Mouse (Mus musculus) embryo, embryonic 11 days (tissue): ENCODE results near the gene Orc6.

Source experiments
- DNase-seq: peaks from one replicate; pipeline ENCODE4 v3.0.0-alpha.2; 2015

Orc6 gene

DNA sequence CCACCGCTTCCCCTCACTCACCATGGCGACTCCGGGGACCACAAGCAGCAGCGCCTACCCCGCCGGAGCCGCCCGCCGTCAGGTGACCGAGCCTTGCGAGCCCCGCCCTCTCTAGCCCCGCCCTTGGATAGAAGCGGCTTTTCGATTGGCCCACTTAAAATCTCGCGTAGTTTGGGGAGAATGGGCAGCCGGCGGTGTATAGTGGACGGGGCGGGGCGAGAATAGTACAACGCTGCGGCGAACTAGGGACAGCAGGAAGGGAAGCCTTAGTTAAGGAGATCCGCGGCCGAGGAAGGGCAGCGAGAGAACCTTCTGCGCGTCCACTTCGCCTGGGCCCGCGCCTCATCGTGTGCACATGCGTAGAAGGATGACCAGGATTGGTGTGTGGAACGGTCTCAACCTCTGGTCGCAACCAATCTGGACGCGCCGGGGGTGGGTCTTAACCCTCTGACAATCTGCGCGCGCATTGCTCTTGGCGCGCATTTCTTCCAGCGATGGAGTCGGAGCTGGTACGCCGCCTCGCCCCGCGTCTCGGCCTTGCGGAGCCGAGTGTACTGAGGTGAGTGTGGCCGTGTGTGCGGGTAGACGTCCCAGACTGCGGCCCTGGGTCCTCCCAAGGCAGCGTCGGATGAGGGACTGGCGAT is at the start of gene Orc6, which contains the start of gene Vps35:
Orc6 (plus strand) TSS at position 199 of the 644 bp plus-strand sequence.
Vps35 (minus strand) TSS at position 369 of the 644 bp plus-strand sequence.
- peak; percentile 99 for DNase-seq

DNA sequence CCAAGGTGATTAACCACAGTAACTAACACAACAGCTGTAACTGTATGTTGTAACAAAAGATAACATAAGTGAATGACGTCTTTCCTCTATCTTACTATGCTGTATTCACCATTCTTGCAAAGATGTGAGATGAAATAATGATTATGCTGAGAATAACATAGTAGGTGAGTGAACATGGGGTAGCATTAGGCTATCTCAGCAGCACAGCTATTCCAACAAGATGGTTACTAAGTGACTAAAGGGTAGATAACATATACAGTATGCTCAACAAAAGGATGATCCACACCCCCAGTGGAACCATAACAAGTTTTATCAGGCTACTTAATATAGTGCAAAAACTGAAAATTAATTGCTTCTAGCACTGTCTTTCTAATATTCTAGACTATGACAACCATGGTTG is 12.6 kb upstream of the Orc6 start:
- DNase-seq: no peak

DNA sequence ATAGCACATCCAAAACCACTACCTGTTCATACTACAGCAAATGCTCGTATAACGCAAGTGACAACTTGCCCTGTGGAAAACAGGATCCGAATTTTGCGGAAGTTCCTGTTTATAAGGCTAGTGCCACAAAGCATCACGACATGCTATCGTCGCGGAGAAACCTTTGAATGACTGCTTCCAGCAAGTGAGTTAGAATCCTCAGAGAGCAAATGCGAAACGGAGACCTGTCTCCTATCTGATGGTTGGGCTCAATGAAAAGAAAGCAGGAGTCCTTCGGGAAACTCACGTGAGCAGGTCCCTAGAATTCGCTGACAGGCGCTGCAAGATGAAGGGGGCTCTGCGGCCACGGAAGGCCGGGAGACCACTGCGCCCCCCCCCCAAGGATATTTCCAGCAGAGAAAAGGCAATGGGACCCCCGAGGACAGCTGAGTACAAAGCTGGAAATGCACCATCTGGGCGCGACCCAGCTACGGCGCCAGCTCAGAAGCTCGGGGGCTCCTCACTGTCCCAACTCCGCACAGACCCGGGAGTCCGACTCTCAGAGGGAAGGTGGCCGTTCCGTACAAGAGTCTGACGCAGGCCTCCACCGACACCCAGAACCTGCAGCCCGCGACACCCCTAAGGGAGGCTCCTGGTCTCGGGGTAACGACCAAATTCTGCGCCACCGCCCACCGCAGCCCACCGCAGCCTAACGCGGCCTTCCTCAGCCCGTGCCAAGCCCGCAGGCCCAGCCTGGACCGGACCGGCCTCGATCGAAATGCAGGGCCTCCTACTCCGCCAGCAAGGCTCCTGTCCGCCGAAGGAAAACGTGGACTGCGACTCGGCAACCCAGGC is 615 bp upstream of the Orc6 start:
- DNase-seq: peak; percentile 32

DNA sequence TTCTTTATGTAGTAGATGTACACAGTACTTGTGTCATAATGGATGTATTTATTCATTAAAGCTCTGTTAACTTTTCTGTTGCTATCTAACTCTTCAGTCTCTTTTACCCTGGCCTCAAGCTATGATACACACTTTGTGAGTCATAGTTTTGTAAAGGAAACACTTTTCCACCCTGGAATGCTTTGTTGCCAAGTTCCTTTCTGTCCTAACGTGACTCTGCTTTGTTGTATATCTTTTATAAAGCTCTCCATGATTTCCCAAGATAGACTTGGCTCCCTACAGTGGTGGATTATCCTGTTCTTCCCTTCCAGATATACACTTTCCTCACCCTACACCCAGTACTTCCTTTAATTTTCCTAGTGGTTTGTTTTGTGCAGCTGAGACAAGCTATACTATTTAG is 2.5 kb downstream of the Orc6 start:
- DNase-seq: no peak

DNA sequence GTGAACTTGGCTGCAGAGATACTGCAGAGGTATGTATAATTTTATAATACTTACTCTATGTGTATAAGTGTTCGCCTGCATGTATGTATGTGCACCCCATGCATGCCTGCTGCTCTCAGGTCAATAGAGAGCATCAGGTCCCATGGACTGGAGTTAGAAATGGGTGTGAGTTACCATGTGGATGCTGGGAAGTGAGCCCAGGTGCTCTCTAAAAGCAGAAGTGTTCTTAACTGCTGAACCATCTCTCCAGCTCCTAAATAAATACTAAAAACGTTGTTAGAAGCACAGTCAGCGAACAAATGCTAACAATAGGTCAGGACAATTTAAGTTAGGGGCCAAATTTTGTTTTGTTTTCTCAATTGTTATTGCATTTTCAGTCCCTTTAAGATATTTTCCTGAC is 3.5 kb downstream of the Orc6 start:
- no peak for DNase-seq

DNA sequence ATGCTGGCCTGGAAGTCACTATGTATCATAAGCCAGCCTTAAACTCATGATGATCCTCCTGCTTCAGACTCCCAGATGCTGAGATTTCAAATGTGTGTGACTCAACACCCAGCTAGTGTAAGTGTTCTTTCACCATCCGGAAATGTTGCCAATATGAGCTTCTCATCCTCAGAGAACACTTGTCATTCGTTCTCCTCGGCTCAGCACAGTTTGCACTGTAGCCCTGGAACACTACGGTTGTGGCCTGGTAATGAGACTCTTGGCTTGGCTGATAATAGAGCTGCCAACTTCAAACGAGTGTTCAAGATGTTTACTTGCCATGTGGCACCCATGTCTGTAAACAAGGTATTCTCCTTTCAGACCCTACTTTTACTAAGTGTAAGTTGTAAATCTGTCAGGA is 4.1 kb downstream of the Orc6 start:
- DNase-seq: no peak

DNA sequence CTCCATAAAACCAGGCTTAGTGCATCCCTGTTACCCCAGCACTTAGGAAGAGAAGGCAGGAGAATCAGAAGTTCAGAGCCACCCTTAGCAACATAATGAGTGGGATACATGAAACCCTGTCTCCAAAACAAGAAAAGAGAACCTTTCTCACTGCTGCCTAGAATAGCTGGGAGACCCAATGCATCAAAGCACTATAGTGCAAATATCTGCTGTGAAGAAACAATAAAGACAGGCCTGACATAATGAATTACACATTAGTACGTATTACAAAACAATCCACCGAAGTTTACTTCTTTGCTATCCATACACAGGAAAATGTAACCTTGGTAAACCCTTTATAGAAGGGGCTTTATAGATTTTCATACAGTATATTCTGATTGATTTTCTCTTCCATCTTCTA is 9.1 kb downstream of the Orc6 start:
- no peak for DNase-seq

DNA sequence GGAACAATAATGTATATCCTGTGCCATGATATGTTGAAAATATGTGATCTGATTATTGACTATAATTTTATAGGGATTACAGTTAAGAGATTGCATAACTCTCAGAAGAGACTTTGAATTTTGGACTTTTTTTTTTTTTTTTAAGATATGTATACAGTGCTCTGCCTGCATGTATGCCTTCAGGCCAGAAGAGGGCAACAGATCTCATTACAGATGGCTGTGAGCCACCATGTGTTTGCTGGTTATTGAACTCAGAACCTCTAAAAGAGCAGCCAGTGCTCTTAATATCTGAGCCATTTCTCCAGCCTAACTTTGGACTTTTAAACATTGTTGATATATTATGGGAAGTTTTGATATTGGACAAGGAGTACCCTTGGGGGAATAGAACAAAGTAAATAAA is 12.3 kb downstream of the Orc6 start:
- DNase-seq: peak; percentile 55

DNA sequence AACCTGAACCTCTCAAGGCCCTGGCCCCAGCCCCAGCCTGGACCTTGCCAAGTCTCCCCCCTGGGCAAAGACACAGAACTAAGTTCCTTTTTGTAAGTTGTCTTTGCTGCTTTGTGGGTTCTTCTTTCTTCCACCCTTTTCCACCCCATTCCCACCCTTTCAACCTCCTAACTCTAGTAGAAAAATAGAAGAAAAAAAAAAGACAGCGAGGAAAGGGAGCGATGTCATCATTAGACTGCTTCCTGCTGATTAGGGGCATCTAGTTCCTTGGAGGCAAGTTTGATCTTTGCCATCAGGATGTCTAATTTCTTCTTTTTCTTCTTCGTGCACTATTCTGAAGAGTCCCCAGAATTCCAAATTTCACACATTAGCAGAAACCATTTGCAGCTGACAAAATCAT is 13.6 kb downstream of the Orc6 start:
- no peak for DNase-seq

DNA sequence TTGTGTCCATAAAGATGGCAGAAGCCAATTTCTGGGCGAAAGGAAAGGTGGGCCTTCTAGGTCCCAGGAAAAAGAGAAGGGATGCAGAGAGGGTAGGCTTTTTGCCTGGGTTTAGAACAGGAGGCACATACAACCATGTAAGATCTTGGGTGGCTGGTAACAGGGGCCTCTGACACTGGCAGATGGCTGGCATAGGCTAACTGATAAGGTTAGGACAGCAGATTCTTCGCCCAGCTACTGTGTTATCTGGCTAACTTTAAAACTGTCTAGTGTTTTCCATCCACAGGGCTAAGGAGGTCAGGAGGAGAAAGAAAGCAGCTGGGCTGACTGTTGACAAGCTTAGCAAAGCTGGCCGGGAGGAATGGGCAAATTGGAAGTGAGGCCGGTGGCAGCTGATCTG is 19.1 kb downstream of the Orc6 start:
- no peak for DNase-seq

DNA sequence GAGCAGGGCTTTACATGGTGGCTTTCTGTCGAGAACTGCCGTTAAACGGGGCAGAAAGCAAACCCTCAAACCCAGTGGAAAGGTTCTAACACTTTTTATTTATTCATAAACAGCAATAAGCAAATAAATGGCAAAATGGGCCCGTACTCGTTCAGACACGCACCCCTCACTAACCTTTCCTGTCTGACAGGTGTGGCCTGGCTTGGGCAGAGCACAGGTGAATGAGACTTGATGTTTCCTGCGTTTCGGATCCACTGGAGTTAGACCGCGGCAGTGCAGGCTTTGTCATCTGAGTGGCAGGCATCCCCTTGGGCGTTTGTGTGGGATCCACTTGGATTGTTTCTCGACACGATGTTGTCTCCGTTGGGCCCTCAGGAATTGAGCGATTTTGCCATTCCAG is 22.5 kb downstream of the Orc6 start:
- DNase-seq: no peak

DNA sequence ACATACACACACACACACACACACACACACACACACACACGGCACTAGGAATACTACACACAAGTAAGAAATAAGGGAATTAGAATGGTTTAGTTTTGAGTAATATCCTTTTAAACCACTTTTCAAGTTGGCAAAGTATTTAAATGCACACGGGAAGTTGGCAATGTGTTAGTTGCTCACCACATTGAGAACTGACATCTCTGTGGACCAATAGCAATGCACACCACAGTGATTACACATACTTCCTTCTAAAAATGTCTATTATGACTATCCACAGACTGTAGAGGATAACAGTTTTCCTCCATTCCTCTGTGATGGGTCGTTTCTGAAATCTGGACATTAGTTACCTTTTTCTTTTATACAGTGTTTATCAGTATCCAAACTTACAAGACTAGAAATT is 23.7 kb downstream of the Orc6 start:
- no peak for DNase-seq

DNA sequence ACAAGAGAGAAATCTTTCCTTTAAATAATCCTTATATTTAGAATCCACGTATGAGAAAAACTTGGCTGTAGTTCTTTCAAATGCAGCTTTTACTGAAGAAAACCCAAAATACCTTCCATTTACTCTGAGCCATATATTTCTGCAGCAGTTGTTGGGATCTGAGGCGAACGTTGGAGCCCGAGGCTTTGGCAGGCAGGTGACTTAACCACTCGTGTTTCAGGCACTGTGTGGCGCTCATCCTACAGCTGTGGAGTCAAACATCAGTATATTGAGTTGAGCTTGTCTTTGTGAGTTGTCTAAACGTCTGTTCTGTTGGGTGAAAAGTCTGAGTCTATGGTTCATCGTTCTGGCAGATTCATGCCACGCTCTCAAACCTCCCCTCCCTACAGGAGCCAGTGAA is 27.6 kb downstream of the Orc6 start:
- no peak for DNase-seq

DNA sequence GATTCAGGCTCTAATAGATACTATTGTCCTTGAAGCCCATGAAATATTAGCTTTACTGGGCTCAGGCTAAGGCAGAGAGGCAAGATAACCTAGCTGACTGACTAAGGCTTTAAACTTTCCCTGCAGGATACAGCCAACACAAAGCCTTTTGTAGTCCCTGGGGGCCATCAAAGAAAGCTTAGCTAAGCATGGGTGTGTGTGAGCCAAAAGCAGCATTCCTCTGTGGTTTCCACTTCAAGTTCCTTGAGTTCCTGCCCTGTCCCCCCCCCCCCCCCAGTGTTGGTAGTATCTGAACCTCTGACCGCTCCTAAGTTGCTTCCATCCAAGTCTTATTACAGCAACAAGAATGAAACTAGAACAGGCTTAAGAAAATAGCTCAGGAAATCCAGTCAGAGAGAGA is 30.1 kb downstream of the Orc6 start:
- no peak for DNase-seq

DNA sequence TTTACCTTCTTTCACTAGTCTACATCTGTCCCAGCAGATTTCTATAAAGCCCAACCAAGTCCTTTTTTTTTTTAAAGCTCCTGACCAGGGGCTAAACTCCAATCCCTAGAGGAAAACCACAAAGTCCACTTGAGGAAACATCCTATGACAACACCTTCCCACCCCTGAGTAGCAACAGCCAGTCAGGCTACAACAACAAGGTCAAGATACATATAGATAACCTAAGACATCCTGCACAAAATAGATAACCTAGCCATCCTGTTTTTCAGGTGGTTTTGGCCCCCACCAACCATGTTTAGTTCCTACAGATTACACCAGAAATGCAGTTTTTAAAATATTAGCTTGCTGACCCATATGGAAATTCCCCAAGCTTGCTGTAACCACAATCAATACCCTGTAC is 35.7 kb downstream of the Orc6 start:
- DNase-seq: no peak

DNA sequence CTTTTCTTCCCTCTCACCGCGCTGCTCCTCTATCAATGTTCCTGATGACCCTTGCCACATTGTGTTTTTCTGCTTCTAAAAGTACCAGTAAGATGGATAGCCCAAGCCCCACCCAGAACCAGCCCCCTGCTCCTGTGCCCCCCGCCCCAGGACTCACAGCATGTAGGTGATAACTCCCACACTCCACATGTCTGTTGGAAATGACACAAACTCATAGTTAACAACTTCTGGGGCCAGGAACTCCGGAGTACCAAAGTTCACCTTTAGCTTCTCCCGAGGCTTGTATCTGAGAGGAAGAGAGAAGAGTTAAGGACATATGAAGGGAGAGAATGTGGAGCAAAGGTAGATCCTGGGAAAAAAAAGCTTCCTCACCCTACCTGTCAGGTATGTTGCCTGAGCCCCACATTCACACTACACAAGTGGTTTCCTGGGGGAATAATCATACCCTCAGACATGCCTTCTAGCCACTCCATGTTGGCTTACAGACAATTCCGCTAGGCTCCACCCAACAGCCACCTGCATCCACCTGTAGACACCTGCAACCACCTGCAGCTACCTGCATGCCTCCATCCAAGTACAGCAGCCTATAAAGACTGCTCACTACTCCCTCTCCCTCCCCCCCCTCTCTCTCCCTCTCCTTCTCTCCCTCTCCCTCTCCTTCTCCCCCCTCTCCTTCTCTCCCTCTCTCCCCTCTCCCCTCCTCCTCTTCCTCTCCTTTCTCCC is 36.9 kb downstream of the Orc6 start:
- DNase-seq: no peak

DNA sequence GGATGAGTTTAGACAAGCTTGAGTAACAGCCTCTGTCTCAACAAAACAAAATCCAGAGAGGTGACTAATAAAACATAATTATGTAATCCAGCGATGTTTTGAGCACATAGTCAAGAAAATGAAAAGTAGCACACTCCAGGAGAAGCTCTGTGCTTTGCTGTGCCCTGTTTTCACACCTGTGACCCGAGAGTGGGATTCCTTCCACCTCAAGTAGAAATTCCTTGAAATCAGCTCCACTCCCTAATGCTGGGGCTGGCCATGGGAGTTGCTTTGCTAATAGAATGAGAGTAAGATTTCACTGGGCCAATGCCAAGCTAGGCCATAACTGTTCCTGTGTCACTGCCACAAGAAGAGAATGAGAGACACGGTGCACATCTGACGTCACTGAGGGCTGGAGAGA is 38.2 kb downstream of the Orc6 start:
- no peak for DNase-seq

DNA sequence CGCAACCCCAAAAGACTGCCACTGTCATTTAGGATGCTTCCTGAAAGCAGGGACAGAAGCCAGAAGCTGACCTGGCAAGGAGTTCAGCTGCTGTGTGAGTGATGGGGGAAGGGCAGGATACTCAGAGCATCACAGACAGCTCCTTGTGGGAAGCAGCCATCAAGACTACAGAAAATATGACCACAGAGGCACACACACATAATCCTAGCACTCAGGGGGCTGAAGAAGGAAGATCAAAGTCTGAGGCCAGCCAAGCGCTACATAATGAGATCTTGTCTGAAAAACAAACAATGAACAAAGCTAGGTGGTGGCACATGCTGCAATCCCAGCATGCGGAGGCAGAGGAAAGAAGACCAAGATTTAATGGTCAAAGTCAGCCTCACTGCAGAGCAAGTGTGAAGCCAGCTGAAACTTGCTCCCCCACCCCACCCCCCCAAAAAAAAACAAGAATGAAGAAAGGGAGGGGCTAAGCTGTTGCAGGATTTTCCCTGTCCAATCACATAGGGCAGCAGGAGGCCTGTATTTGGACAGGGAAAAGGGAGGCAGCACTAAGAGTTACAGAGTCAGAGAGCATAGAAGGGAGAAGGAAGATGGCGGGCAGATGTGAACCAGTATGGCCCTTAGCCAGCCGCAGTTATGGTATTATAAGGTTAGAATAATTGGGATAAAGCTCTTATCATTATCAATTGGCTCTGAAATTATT is 40.6 kb downstream of the Orc6 start:
- DNase-seq: peak; percentile 26

DNA sequence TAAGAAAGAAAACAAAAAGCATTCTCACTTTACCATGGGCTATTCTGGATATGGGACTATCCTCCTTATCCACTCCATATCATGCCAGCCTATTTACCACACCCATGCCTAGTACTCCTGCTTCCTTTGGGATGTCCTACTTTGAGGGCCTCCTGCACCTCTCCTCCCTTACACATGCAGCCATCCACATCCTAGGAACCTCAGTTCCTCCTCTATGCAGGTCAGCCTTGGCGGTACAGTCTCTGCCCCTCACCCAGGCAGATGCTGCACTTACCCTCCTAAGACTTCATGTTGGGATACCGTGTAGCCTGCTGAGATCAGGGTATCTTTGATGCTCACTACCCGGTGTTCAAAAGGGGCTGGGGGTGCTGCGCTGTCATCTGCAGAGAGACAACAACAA is 53.9 kb downstream of the Orc6 start:
- DNase-seq: no peak
